Mouse (Mus musculus) skeletal muscle tissue, adult 2 months (tissue): ENCODE results near the gene Car11.
A peak's percentile ranks its signal among the peaks of the same experiment; 100 is the strongest.
"Not testable (repeated sequence)": the region's sequence is repeated elsewhere in the genome, so short reads cannot be mapped to it uniquely, and the experiment has no call there.

Experiments used
- DNase-seq: peaks from one replicate; pipeline ENCODE4 v3.0.0-alpha.2; 2012; ENCODE audit warnings: low read depth, low spot score

Gene Car11

DNA sequence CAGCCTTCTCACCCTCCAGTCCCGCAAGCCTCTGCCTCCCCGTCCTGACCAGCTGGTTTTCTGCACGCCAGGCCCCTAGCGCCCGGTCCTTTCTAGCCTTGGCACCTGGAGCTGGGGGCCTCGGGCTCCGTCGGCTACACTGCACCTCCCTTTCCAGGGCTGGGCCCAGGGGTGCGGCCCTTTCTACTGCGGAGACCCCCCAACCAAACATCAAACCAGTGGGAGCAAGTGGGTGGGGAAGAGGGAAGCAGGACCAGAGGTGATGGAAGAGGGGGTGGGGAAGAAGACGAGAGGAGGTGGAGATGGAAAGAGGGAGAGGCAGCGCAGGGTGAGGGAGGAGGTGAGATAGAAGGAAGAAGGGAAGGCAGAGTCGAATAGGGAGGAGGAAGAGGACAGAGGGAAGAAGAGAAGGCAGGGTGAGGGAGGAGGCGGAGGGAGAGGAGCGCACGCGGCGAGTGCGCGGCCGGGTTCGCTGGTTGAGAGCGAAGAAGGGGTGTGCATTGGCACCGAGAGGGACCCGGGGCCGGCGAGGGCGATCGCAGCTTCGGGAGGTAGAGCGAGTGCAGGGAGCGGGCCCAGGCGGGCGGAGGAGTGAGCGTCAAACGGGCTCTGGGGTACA lies at the start of gene Car11:
Gene Car11, plus strand, starts transcription at position 321 of the 619 bp plus-strand sequence.
- no peak for DNase-seq

DNA sequence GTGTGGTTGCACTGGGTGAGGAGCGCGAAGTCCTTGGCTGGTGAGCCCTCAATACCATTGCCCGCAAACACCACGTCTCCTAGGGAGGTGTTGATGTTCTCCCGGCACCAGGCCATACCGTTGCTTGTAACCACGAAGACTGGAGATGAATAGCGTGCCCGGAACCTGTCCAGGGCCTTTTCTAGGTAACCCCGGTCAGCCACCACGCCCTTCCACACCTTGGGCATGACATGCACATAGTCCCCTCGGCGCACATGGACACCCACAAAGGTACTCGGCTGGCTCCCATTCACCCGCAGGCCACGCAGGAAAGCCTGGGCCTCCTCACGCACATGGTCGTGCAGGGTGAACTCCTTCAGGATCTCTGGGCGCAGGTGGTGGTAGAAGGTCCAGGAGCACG lies 49.2 kb upstream of the Car11 start:
- not testable (repeated sequence) for DNase-seq

DNA sequence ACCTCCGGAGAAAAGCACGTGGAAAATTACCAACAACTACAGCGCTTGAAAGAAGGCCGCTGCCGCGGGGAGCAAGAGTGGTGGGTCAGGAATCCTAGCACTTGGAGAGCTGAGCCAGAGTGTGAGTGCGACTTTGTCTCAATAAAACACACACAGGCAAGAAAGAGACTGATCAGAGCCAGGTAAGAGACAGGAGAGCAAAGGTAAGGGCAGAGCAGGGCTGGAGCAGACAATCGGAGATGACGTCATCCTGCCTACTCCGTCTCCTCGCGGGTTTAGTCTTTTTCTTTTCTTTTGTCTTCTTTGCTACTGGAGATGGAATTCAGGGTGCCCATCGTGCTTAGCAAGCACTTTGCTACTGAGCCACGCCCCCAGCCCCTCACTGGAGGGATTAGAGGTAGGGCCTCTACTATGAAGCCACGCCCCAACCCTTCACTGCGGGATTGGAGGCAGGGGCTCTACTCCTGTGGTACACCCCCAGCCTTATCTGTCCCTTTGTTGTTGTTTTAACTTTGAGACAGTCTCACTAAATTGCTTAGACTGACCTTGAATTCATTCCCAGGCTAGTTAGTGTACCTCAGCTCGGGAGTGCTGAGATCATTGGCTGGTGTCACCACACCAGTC lies 45.1 kb upstream of the Car11 start:
- no peak for DNase-seq

DNA sequence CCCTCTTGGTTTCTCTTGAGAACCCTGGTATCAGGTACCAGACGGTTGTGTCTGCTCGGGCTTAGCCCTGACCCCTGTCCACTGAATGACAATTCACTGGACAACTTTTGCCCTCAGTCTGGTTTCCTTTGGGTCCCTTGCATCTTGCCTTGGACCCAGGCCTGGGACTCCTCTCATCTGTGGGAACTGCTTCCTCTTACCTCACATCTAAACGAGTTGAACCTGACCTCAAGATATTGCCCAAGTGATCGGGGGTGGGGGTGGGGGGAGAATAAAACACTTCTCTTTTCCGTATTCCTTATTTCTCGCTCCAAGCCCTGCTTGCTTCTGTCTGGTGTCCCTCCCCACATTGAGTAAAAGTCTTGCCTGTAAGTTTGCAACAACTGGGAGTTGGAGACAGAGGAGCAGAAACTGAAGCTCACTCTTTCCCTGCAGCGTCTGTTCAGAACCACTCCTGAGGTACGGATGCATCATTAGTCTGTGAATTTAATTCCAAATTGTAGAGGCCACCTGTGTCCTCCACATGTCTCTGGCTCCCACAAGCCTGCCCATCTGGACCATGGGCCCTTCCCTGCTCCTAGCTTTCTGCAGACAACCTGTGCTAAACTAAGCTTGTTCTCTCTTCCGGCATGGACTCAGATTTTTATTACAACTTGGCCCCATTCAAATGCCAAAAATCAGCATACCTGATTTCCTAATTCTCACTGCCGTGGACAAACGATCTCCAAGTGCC lies 38.7 kb upstream of the Car11 start:
- DNase-seq, result no peak

- not testable (repeated sequence) for DNase-seq
Measured at GRCm38 (mm10) chr7:45661702-45662101, 37.9 kb upstream of the Car11 start.

- DNase-seq, result no peak
Measured at GRCm38 (mm10) chr7:45665303-45666138, 34.1 kb upstream of the Car11 start.

DNA sequence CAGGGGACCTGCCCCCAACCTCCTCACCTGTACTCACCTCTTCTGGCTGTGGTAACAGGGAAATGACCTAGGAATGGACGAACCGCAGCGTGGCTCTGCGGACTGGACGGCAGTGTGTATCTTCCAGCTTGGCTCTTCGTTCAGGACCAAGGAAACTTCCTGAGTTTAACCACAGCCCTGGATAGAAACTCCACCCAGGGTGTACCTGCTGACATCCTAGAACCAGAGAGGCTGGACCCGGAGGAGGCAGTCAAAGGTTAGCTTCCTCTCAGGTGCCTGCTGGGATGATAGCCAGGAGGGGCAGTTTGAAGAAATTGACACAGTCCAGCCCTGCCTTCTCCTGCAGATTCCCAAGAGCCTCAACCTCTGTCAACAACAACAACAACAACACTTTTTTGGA lies 33.5 kb upstream of the Car11 start, which contains the start of gene Fut2:
Gene Fut2, minus strand, starts transcription at position 234 of the 400 bp plus-strand sequence.
- no peak for DNase-seq

DNA sequence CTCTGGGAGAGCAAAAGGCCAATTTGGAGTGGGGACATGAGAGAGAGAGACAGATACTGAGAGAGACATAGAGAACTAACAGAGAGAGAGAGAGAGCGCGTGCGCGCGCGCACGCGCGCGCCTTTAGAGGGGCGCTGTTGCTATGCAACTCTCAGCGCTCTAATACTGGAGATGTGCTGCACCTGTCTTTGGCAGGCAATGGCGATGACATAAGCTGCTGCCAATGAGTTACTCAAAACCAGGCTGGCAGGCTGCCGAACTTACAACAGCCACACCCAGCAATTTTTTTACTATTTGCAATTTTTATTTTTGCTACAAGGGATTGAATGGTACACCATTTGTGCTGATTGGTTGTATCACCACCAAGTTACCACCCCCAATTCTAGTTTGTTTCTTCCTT lies 31.9 kb upstream of the Car11 start:
- no peak for DNase-seq

DNA sequence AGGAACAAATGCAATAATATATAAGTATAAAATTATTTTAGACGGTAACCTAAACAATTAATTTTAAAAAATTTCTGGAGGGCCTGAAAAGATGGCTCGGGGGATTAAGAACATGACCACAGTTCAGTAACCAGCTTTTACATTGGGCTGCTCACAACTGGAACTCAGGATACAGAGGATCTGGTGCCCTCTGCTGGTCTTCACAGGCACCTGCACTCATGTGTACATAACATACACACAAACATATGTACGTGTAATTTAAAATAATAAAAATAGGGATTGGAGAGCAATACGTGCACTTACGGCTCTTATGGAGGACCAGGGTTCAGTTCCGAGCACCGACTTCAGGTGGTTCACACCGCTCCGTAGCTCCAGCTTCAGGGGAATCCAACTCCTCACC lies 30.7 kb upstream of the Car11 start:
- no peak for DNase-seq

DNA sequence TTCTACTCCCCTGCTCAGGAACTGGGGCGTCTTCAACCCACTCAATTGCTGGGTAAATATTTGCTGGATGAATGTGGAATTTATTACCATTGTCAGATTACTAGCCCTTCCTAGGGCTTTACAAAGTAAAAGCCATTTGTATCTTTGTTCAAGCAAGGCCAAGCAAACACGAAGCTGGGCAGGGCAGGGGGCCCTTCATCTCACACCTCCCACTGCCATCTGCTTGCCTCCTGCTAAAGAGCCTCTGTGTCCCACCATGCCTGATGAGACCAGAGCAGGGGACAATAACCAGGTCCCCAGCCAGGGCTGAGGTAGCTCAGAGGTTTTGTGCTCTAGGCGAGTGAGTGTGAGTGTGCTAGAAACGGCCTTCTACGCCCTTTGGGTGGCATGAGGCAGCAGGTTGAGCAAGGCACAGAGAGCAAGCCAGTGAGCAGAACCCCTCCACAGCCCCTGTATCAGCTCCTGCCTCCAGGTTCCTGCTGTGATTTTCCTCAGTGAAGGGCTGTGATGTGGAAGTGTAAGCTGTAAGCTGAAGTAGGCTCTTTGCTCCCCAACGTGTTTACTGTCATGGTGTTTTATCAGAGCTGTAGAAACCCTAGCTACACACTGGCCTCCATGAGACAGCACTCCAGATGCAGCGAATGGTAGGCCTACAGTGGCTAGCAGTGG lies 21.9 kb upstream of the Car11 start:
- DNase-seq, result no peak

GRCm38 (mm10) chr7:45678513-45678912 lies 21.1 kb upstream of the Car11 start:
- DNase-seq, result no peak

- DNase-seq, result no peak
Measured at GRCm38 (mm10) chr7:45679966-45680621, 19.5 kb upstream of the Car11 start.

GRCm38 (mm10) chr7:45681046-45681736 lies 18.5 kb upstream of the Car11 start:
- peak; percentile 82 for DNase-seq

DNA sequence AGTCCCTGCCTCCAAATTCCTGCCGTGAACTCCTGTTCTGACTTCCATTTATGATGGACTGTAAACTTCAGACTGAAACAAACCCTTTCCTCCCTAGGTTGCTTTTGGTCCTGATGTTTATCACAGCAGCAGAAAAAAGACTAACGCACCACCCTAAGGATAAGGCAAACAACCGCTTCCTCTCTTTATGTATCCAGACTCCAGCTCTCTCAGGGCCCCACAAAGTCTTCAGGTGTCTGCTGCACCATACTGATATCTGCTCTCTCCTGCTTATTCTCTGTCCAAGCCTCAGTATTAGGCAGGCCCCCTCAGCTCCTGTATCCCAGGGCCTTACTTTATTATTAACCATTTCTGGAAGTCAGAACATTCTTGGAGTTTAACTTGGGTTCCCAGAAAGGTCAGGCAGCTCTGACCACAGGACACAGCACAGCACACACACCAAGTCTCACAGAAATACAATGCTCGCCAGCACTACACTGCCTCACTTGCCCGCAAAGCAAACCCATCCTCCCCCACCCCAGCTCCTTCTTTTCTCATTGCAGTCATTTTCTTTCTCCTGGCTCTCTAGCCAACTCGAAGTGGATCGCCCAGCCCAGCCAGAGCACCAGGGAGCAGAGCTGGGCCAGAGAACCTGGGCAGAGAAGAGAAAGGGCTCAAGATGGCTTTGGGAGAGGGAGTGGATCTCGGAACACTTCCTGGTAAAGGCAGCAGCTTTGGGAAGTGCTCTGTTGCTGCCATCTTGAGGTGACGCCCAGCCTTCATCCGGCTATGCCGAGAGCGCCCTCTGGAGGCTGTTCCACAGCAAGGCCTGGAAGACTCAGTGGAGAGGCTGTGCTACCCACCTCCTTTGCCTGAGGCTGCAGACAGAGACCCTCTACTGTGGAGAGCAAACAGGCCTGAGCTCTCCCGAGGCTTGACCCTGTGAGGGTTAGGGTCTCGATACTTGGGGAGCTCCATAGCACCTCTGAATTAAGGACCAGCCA lies 17.2 kb upstream of the Car11 start:
- peak; percentile 89 for DNase-seq

DNA sequence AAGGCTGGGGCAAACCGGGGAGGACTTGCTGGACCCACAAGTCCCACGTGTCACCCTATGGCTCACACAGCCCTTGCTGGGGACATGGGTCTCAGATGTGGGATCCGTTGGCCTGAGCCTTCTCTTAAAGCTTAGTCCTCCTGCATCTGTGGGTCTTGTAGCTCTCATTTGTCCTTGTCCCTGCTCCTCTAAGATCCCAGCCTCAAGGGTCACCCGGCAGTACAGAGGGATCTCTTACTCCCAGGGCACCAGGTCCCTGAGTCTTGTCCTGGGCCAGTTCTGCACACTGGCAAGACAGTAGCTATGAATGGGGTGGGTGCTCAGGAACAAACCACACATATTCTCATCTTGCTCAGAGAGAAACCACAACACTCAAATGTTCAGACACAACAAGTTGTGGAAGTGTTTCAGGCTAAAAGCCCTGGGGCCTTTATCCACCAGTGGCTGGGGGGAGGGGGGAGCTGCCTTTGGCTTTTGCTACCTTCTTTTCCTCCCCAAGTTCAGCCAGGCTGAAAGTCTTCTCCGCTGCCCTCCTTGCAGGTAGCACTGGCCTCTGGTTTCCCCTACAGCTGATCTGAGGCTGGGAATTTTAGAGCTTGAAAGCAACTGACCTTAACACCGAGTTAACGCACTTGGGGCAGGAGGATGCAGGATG lies 16.1 kb upstream of the Car11 start, which contains the start of gene Ntn5:
Gene Ntn5, plus strand, starts transcription at position 627 of the 655 bp plus-strand sequence.
- no peak for DNase-seq

- no peak for DNase-seq
Measured at GRCm38 (mm10) chr7:45685811-45686210, 13.8 kb upstream of the Car11 start.

- no peak for DNase-seq
Measured at GRCm38 (mm10) chr7:45686841-45687240, 12.8 kb upstream of the Car11 start.

- DNase-seq, result no peak
Measured at GRCm38 (mm10) chr7:45689099-45689498, 10.5 kb upstream of the Car11 start.
